In genomic region chr2:93835596-93835995, GRCm38 (mm10) we compare ENCODE assay signal across 22 mouse cellular contexts. TPM values are rescaled to one million over a fixed set of nuclear protein-coding genes. Genes with fewer than 3 reads are reported as not detected.
"Had no signal": no experiment of that assay in that cellular context is flagged by ENCODE, and none has a peak within 500 bp of the region (broad histone marks: within the 10 kb centered on the region; RNA-seq: fewer than 3 reads in every experiment).

No protein-coding gene starts in this region.

- H3K4me3 ChIP-seq: midbrain, embryonic 10.5 days; midbrain, embryonic 12.5 days; myocyte; neural tube, embryonic 13.5 days; stomach, embryonic 15.5 days had no signal

- H3K27ac ChIP-seq: liver, embryonic 14.5 days; midbrain, embryonic 10.5 days; midbrain, embryonic 12.5 days; neural tube, embryonic 13.5 days; stomach, embryonic 15.5 days; stomach, postnatal 0 days had no signal

- DNase-seq: lung, adult 18-20 months; lung, embryonic 14.5 days; lung, postnatal 10 days; lung, postnatal 4 days; midbrain, embryonic 14.5 days; right cerebral cortex, postnatal 14 days; thymus, adult 2 months; thymus, postnatal 25 days; thymus, postnatal 4 days had no signal

- H3K27me3 ChIP-seq: midbrain, embryonic 12.5 days; neural tube, embryonic 13.5 days; stomach, embryonic 15.5 days had no signal

- H3K9ac ChIP-seq: liver, embryonic 14.5 days; lung, embryonic 14.5 days; midbrain, embryonic 12.5 days; neural tube, embryonic 13.5 days; stomach, embryonic 15.5 days had no signal

- H3K9me3 ChIP-seq: midbrain, embryonic 10.5 days; midbrain, embryonic 12.5 days; neural tube, embryonic 13.5 days; stomach, embryonic 15.5 days had no signal

- H3K4me1 ChIP-seq: midbrain, embryonic 10.5 days; midbrain, embryonic 12.5 days; neural tube, embryonic 13.5 days; stomach, embryonic 15.5 days had no signal

- H3K4me2 ChIP-seq: lung, embryonic 14.5 days; midbrain, embryonic 12.5 days; neural tube, embryonic 13.5 days; stomach, embryonic 15.5 days had no signal

RNA-seq across cellular contexts. Expression of gene Accsl, which starts 33.4 kb away (rescaled TPM):
- total RNA-seq: megakaryocyte, adult 5-6 weeks; megakaryocyte-erythroid progenitor cell, adult 5-6 weeks; neutrophil, adult 5-6 weeks had no signal
- polyA plus RNA-seq: liver, embryonic 16.5 days; lung, embryonic 16.5 days; midbrain, embryonic 10.5 days; neural tube, embryonic 11.5 days; stomach, postnatal 0 days had no signal
